Mouse (Mus musculus): ENCODE measurements at regions not wholly inside any gene's neighbourhood (a gene's known extent, or its start where the extent isn't known, plus 50 kb on each side); places are given as distances from the start of the nearest gene placed in this dataset.
A peak's percentile ranks its signal among the peaks of the same experiment; 100 is the strongest.

GRCm38 (mm10) chr5:68572816-68573215 is 541.2 kb downstream of the Grxcr1 start:
- Histone ChIP-seq H3K36me3 (ENCODE audit: control insufficient read depth, insufficient read depth, low read length) (no peaks in the 10 kb centered on the region), H3K4me1 (replicated peaks; ENCODE audit: control insufficient read depth, insufficient read depth, low read length) (no peaks in the 10 kb centered on the region), H3K27ac (ENCODE audit: low read depth) (no peak overlapping the region), H3K4me2 (ENCODE audit: low read length) (no peak overlapping the region), H3K4me3 (ENCODE audit: low read depth, low read length) (no peak overlapping the region), H3K9ac (ENCODE audit: low read length) (no peak overlapping the region), H3K9me3 (ENCODE audit: control insufficient read depth, low read length) (no peaks in the 10 kb centered on the region), H3K27me3 (replicated peaks; ENCODE audit: control insufficient read depth, insufficient read depth, low read length) (no peaks in the 10 kb centered on the region)
- DNase-seq (ENCODE audit: low spot score) (no peak), ATAC-seq (replicated peaks; ENCODE audit: low FRiP score, low TSS enrichment, low read depth) (no peak)
- WGBS, result 75% methylated on average over 5 of the region's 5 CpGs

GRCm38 (mm10) chr5:68575827-68576226 is 544.2 kb downstream of the Grxcr1 start:
- H3K27ac ChIP-seq (ENCODE audit: low read depth), result no peak overlapping the region
- no peaks in the 10 kb centered on the region for H3K36me3 ChIP-seq (ENCODE audit: control insufficient read depth, insufficient read depth, low read length)
- no peaks in the 10 kb centered on the region for H3K9me3 ChIP-seq (ENCODE audit: control insufficient read depth, low read length)
- H3K4me2 ChIP-seq (ENCODE audit: low read length), result no peak overlapping the region
- H3K4me1 ChIP-seq (replicated peaks; ENCODE audit: control insufficient read depth, insufficient read depth, low read length), result no peaks in the 10 kb centered on the region
- no peak overlapping the region for H3K4me3 ChIP-seq (ENCODE audit: low read depth, low read length)
- DNase-seq (ENCODE audit: low spot score) (no peak), ATAC-seq (replicated peaks; ENCODE audit: low FRiP score, low TSS enrichment, low read depth) (no peak)
- no peaks in the 10 kb centered on the region for H3K27me3 ChIP-seq (replicated peaks; ENCODE audit: control insufficient read depth, insufficient read depth, low read length)
- H3K9ac ChIP-seq (ENCODE audit: low read length), result no peak overlapping the region

- Histone ChIP-seq H3K9me3 (ENCODE audit: control insufficient read depth, low read length) (no peaks in the 10 kb centered on the region), H3K4me1 (replicated peaks; ENCODE audit: control insufficient read depth, insufficient read depth, low read length) (no peaks in the 10 kb centered on the region), H3K36me3 (ENCODE audit: control insufficient read depth, insufficient read depth, low read length) (no peaks in the 10 kb centered on the region), H3K9ac (ENCODE audit: low read length) (no peak overlapping the region), H3K27ac (ENCODE audit: low read depth) (no peak overlapping the region), H3K4me3 (ENCODE audit: low read depth, low read length) (no peak overlapping the region), H3K27me3 (replicated peaks; ENCODE audit: control insufficient read depth, insufficient read depth, low read length) (no peaks in the 10 kb centered on the region), H3K4me2 (ENCODE audit: low read length) (no peak overlapping the region)
- 86% methylated on average over 1 of the region's 1 CpGs for WGBS
- DNase-seq (ENCODE audit: low spot score) (no peak), ATAC-seq (replicated peaks; ENCODE audit: low FRiP score, low TSS enrichment, low read depth) (peak; percentile 85)
These were observed 546.9 kb downstream of the Grxcr1 start for GRCm38 (mm10) chr5:68578496-68578895.

GRCm38 (mm10) chr5:68592423-68592822 is 560.8 kb downstream of the Grxcr1 start:
- no peak for ATAC-seq (replicated peaks; ENCODE audit: low FRiP score, low TSS enrichment, low read depth)
- WGBS, result 68% methylated on average over 3 of the region's 3 CpGs

GRCm38 (mm10) chr5:68618451-68618850 is 586.8 kb downstream of the Grxcr1 start:
- no peaks in the 10 kb centered on the region for H3K4me1 ChIP-seq (replicated peaks; ENCODE audit: control insufficient read depth, insufficient read depth, low read length)
- H3K27ac ChIP-seq (ENCODE audit: low read depth), result no peak overlapping the region
- H3K27me3 ChIP-seq (replicated peaks; ENCODE audit: control insufficient read depth, insufficient read depth, low read length), result no peaks in the 10 kb centered on the region
- ATAC-seq (replicated peaks; ENCODE audit: low FRiP score, low TSS enrichment, low read depth), result no peak
- H3K36me3 ChIP-seq (ENCODE audit: control insufficient read depth, insufficient read depth, low read length), result no peaks in the 10 kb centered on the region
- H3K4me3 ChIP-seq (ENCODE audit: low read depth, low read length), result no peak overlapping the region
- no peak for DNase-seq (ENCODE audit: low spot score)
- H3K9me3 ChIP-seq (ENCODE audit: control insufficient read depth, low read length), result no peaks in the 10 kb centered on the region
- no peak overlapping the region for H3K9ac ChIP-seq (ENCODE audit: low read length)
- no peak overlapping the region for H3K4me2 ChIP-seq (ENCODE audit: low read length)

More at GRCm38 (mm10) chr5:68592423-68592822, 560.8 kb downstream of the Grxcr1 start:
- no peaks in the 10 kb centered on the region for H3K4me1 ChIP-seq (replicated peaks; ENCODE audit: control insufficient read depth, insufficient read depth, low read length)
- no peaks in the 10 kb centered on the region for H3K27me3 ChIP-seq (replicated peaks; ENCODE audit: control insufficient read depth, insufficient read depth, low read length)
- no peak overlapping the region for H3K4me3 ChIP-seq (ENCODE audit: low read depth, low read length)
- no peak overlapping the region for H3K27ac ChIP-seq (ENCODE audit: low read depth)
- no peaks in the 10 kb centered on the region for H3K36me3 ChIP-seq (ENCODE audit: control insufficient read depth, insufficient read depth, low read length)
- H3K9me3 ChIP-seq (ENCODE audit: control insufficient read depth, low read length), result no peaks in the 10 kb centered on the region
- no peak for DNase-seq (ENCODE audit: low spot score)
- H3K9ac ChIP-seq (ENCODE audit: low read length), result no peak overlapping the region
- no peak overlapping the region for H3K4me2 ChIP-seq (ENCODE audit: low read length)

- Histone ChIP-seq H3K9me3 (ENCODE audit: control insufficient read depth, low read length) (no peaks in the 10 kb centered on the region), H3K4me3 (ENCODE audit: low read depth, low read length) (no peak overlapping the region), H3K27me3 (replicated peaks; ENCODE audit: control insufficient read depth, insufficient read depth, low read length) (no peaks in the 10 kb centered on the region), H3K4me1 (replicated peaks; ENCODE audit: control insufficient read depth, insufficient read depth, low read length) (no peaks in the 10 kb centered on the region), H3K4me2 (ENCODE audit: low read length) (no peak overlapping the region), H3K9ac (ENCODE audit: low read length) (no peak overlapping the region), H3K36me3 (ENCODE audit: control insufficient read depth, insufficient read depth, low read length) (no peaks in the 10 kb centered on the region), H3K27ac (ENCODE audit: low read depth) (no peak overlapping the region)
- ATAC-seq (replicated peaks; ENCODE audit: low FRiP score, low TSS enrichment, low read depth) (no peak), DNase-seq (ENCODE audit: low spot score) (no peak)
- WGBS, result 88% methylated on average over 3 of the region's 3 CpGs
These were observed 603.8 kb downstream of the Grxcr1 start for GRCm38 (mm10) chr5:68635400-68635799.

GRCm38 (mm10) chr5:68672834-68673233 is 641.2 kb downstream of the Grxcr1 start:
- WGBS, result 78% methylated on average over 3 of the region's 3 CpGs
- Histone ChIP-seq H3K36me3 (ENCODE audit: control insufficient read depth, insufficient read depth, low read length) (no peaks in the 10 kb centered on the region), H3K9ac (ENCODE audit: low read length) (no peak overlapping the region), H3K9me3 (ENCODE audit: control insufficient read depth, low read length) (no peaks in the 10 kb centered on the region), H3K27ac (ENCODE audit: low read depth) (no peak overlapping the region), H3K4me2 (ENCODE audit: low read length) (no peak overlapping the region), H3K4me3 (ENCODE audit: low read depth, low read length) (no peak overlapping the region), H3K27me3 (replicated peaks; ENCODE audit: control insufficient read depth, insufficient read depth, low read length) (no peaks in the 10 kb centered on the region), H3K4me1 (replicated peaks; ENCODE audit: control insufficient read depth, insufficient read depth, low read length) (no peaks in the 10 kb centered on the region)
- ATAC-seq (replicated peaks; ENCODE audit: low FRiP score, low TSS enrichment, low read depth) (peak; percentile 32; the same call in 1 of the 2 replicates), DNase-seq (ENCODE audit: low spot score) (no peak)

- H3K9ac ChIP-seq (ENCODE audit: low read length), result no peak overlapping the region
- DNase-seq (ENCODE audit: low spot score) (no peak), ATAC-seq (replicated peaks; ENCODE audit: low FRiP score, low TSS enrichment, low read depth) (no peak)
- no peaks in the 10 kb centered on the region for H3K9me3 ChIP-seq (ENCODE audit: control insufficient read depth, low read length)
- no peak overlapping the region for H3K27ac ChIP-seq (ENCODE audit: low read depth)
- H3K27me3 ChIP-seq (replicated peaks; ENCODE audit: control insufficient read depth, insufficient read depth, low read length), result no peaks in the 10 kb centered on the region
- no peaks in the 10 kb centered on the region for H3K36me3 ChIP-seq (ENCODE audit: control insufficient read depth, insufficient read depth, low read length)
- WGBS, result 76% methylated on average over 3 of the region's 3 CpGs
- no peak overlapping the region for H3K4me3 ChIP-seq (ENCODE audit: low read depth, low read length)
- no peak overlapping the region for H3K4me2 ChIP-seq (ENCODE audit: low read length)
- no peaks in the 10 kb centered on the region for H3K4me1 ChIP-seq (replicated peaks; ENCODE audit: control insufficient read depth, insufficient read depth, low read length)
These were observed 640.1 kb downstream of the Kctd8 start for GRCm38 (mm10) chr5:68701342-68701741.

GRCm38 (mm10) chr5:68705411-68706080 is 635.9 kb downstream of the Kctd8 start:
- WGBS, result 85% methylated on average over 2 of the region's 2 CpGs
- no peaks in the 10 kb centered on the region for H3K27me3 ChIP-seq (replicated peaks; ENCODE audit: control insufficient read depth, insufficient read depth, low read length)
- H3K4me2 ChIP-seq (ENCODE audit: low read length), result no peak overlapping the region
- no peaks in the 10 kb centered on the region for H3K36me3 ChIP-seq (ENCODE audit: control insufficient read depth, insufficient read depth, low read length)
- DNase-seq (ENCODE audit: low spot score), result no peak
- H3K4me3 ChIP-seq (ENCODE audit: low read depth, low read length), result no peak overlapping the region
- no peak for ATAC-seq (replicated peaks; ENCODE audit: low FRiP score, low TSS enrichment, low read depth)
- no peak overlapping the region for H3K9ac ChIP-seq (ENCODE audit: low read length)
- no peaks in the 10 kb centered on the region for H3K9me3 ChIP-seq (ENCODE audit: control insufficient read depth, low read length)
- H3K27ac ChIP-seq (ENCODE audit: low read depth), result no peak overlapping the region
- H3K4me1 ChIP-seq (replicated peaks; ENCODE audit: control insufficient read depth, insufficient read depth, low read length), result no peaks in the 10 kb centered on the region
